8 mouse cellular contexts compared by ENCODE assay signal in genomic region chr5:129164911-129165584, GRCm38 (mm10).
DNase-seq lines count a peak whose midpoint lies in the region; ATAC-seq and TF ChIP-seq lines count a peak whose summit lies in the region.

No protein-coding gene starts in this region.

- H3K4me1 ChIP-seq in kidney, adult 2 months (ENCODE audit: control insufficient read depth, insufficient read depth, low read length), result peaks cover 6% of the 10 kb centered on the region
- peaks cover 13% of the 10 kb centered on the region; the same call in 1 of the 2 replicates for H3K4me1 ChIP-seq in embryonic facial prominence, embryonic 12.5 days
- 0 out of 2 replicates have a peak, but pooled peaks cover 9% of the 10 kb centered on the region for H3K4me1 ChIP-seq in heart, postnatal 0 days (ENCODE audit: control insufficient read depth, insufficient read depth)

- no peaks in the 10 kb centered on the region for H3K27me3 ChIP-seq in kidney, adult 2 months (replicated peaks; ENCODE audit: control insufficient read depth, insufficient read depth, low read length)
- H3K27me3 ChIP-seq in embryonic facial prominence, embryonic 12.5 days, result no peaks in the 10 kb centered on the region
- H3K27me3 ChIP-seq in heart, postnatal 0 days (ENCODE audit: control insufficient read depth, insufficient read depth, low read length), result no peaks in the 10 kb centered on the region

- H3K9me3 ChIP-seq in embryonic facial prominence, embryonic 12.5 days, result no peaks in the 10 kb centered on the region
- no peaks in the 10 kb centered on the region for H3K9me3 ChIP-seq in heart, postnatal 0 days (replicated peaks; ENCODE audit: control insufficient read depth, low read length)

- DNase-seq in kidney, adult 2 months, result peak; percentile 10
- no peak for DNase-seq in kidney, adult 11 months
- DNase-seq in heart, postnatal 0 days (ENCODE audit: low spot score), result no peak
- DNase-seq in lung, postnatal 4 days, result peak; percentile 39 to 63
- DNase-seq in spleen, postnatal 10 days (ENCODE audit: low spot score in 2 of 2), result no peak
- no peak for DNase-seq in thymus, postnatal 25 days
- DNase-seq in frontal cortex, postnatal 36 days (ENCODE audit: low spot score in 2 of 2), result no peak

- WGBS in kidney, adult 2 months, result 78% methylated on average over 10 of the region's 10 CpGs
- 78% methylated on average over 10 of the region's 10 CpGs for WGBS in embryonic facial prominence, embryonic 12.5 days
- 56% methylated on average over 10 of the region's 10 CpGs for WGBS in heart, postnatal 0 days

- H3K4me3 ChIP-seq in kidney, adult 2 months (ENCODE audit: insufficient read depth, low read depth, low read length), result no peak overlapping the region
- H3K4me3 ChIP-seq in embryonic facial prominence, embryonic 12.5 days, result no peak overlapping the region
- H3K4me3 ChIP-seq in heart, postnatal 0 days (ENCODE audit: low read depth, low read length), result no peak overlapping the region

- no peak overlapping the region for H3K9ac ChIP-seq in embryonic facial prominence, embryonic 12.5 days
- H3K9ac ChIP-seq in heart, postnatal 0 days (replicated peaks; ENCODE audit: low read depth, low read length), result no peak overlapping the region

- H3K36me3 ChIP-seq in kidney, adult 2 months (ENCODE audit: control insufficient read depth, insufficient read depth, low read length), result no peaks in the 10 kb centered on the region
- H3K36me3 ChIP-seq in embryonic facial prominence, embryonic 12.5 days, result no peaks in the 10 kb centered on the region
- no peaks in the 10 kb centered on the region for H3K36me3 ChIP-seq in heart, postnatal 0 days (replicated peaks; ENCODE audit: control insufficient read depth, insufficient read depth, low read length)

- TF ChIP-seq POLR2A in kidney, adult 2 months (IDR thresholded peaks at IDR 0.05; ENCODE audit: low read depth, low read length), result no peak

- no peak overlapping the region for H3K27ac ChIP-seq in kidney, adult 2 months (ENCODE audit: insufficient read depth, low read depth, low read length)
- 0 out of 2 replicates have a peak overlapping the region, but pooled peaks have one; percentile 36 for H3K27ac ChIP-seq in embryonic facial prominence, embryonic 12.5 days
- H3K27ac ChIP-seq in heart, postnatal 0 days (ENCODE audit: low read depth), result peak overlapping the region; percentile 43

- no peak for TF ChIP-seq EP300 in heart, postnatal 0 days (IDR thresholded peaks at IDR 0.05; ENCODE audit: low read depth)

- no peak for ATAC-seq in embryonic facial prominence, embryonic 12.5 days (ENCODE audit: insufficient number of reproducible peaks, insufficient read depth, low FRiP score, low TSS enrichment)
- ATAC-seq in heart, postnatal 0 days (ENCODE audit: insufficient read depth, low read depth), result peak; percentile 62

- no peak for TF ChIP-seq CTCF in kidney, adult 2 months (conservative IDR thresholded peaks at IDR 0.05; ENCODE audit: insufficient read depth, insufficient read length, low read depth, low read length)
- TF ChIP-seq CTCF in heart, postnatal 0 days (IDR thresholded peaks at IDR 0.05; ENCODE audit: low read depth), result no peak

- H3K4me2 ChIP-seq in embryonic facial prominence, embryonic 12.5 days (replicated peaks), result no peak overlapping the region
- no peak overlapping the region for H3K4me2 ChIP-seq in heart, postnatal 0 days (ENCODE audit: low read depth, low read length)

Comparison
In these comparisons a context has a peak if more than half of its experiments do, and no peak if none do; other contexts are left out.
1. DNase-seq: peak in kidney, adult 2 months (single experiment) and lung, postnatal 4 days (2 of 2); none in kidney, adult 11 months (single experiment), heart, postnatal 0 days (single experiment), spleen, postnatal 10 days (0 of 2), thymus, postnatal 25 days (single experiment) and frontal cortex, postnatal 36 days (0 of 2).